Mouse (Mus musculus): ENCODE data around the gene Angptl2. TPM values are rescaled to one million over a fixed set of nuclear protein-coding genes. Genes with fewer than 3 reads are reported as not detected.
"Not testable (repeated sequence)": the region's sequence is repeated elsewhere in the genome, so short reads cannot be mapped to it uniquely, and the experiment has no call there.

Gene Angptl2
- total and polyA plus RNA-seq, 2 experiments from 2014 or later, result 11.5 to 22.0 TPM

DNA sequence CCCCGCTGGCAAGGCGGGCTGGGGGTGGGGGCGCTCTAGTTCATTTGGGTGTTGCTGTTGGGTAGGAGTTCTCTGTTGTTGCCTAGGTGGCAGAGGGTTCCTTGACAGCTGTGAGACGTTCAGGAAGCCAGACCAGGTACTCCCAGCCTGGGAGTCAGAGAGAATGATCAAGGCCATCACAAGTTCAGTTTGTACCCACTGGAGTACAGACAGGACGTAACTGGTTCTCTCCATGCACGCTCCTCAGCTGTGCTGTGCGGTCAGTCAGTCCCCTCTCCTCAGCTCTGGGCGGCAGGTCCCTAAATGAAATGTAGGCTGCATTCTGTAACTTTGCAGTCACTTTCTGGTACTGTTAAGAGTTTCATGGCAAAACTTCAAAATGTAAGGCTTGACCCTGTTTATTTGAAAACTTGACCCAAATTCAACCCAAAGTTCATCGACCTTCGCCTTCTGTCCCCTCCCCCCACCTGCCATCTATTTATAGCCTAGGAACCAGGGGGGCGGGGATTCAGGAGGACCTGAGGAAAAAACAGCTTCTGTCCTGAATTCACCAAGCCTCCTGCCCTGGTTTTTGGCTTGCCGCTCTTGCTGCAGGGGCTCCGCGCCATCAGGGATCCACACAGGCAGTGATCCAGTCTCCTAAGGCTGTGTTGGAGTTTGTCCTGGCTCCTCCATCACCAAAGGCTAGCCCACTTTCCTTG is 15.4 kb upstream of the Angptl2 start:
- Histone ChIP-seq H3K4me3 (ENCODE audit: low read length) (no peak overlapping the region), H3K27ac (no peak overlapping the region), H3K27me3 (ENCODE audit: insufficient read depth, low read length) (no peaks in the 10 kb centered on the region), H3K4me2 (ENCODE audit: low read depth, low read length) (no peak overlapping the region), H3K36me3 (ENCODE audit: insufficient read depth, low read length) (no peaks in the 10 kb centered on the region), H3K9ac (replicated peaks; ENCODE audit: low read length) (no peak overlapping the region), H3K4me1 (ENCODE audit: insufficient read depth, low read length) (peaks cover 11% of the 10 kb centered on the region), H3K9me3 (ENCODE audit: low read length) (no peaks in the 10 kb centered on the region)
- no peak for TF ChIP-seq CTCF (IDR thresholded peaks at IDR 0.05; ENCODE audit: low read depth)
- no peak for DNase-seq (ENCODE audit: low spot score)
- no peak for ATAC-seq
- 78% methylated on average over 14 of the region's 14 CpGs for WGBS

DNA sequence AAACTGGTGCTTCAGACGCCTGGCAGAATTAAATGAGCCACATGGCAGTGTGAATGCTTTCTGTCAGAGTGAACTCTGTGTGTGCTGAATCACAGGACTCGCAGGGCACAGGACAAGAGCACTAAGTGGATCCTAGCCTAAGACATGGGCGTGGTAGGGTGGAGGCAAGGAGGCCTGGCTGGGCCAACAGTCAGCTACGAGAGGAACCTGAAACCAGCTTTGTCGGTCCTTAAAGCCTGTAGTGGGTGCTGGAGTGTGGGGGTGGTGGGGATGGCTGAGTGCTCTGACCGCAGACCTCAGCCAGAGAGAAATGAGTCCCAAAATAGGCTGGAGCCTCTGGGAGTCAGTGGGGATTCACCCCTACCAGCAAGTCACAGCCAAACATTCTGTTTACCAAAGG is 12.6 kb upstream of the Angptl2 start:
- H3K27me3 ChIP-seq (ENCODE audit: insufficient read depth, low read length), result no peaks in the 10 kb centered on the region
- ATAC-seq, result no peak
- H3K27ac ChIP-seq, result no peak overlapping the region; the same call in 1 of the 2 replicates

DNA sequence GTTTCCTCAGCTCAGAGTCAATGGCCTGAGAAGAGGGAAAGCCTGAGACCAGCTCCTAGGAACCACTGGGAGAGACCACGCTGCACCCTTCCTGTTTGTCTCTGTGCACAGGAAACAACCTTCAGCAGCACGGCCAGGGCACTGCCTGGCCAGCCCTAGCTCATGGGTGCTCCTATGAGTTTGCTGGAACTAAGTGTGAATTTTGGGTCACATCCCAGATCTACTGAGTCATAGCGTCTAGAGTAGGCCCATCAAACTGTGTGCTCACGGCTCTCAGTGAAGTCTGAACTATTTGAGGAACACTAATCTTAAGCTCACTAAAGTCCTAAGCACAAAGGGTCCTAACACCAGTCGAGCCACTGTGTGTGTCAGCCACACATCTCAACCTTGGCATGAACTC is 10.9 kb upstream of the Angptl2 start:
- H3K4me2 ChIP-seq (ENCODE audit: low read depth, low read length), result no peak overlapping the region
- H3K9ac ChIP-seq (replicated peaks; ENCODE audit: low read length), result no peak overlapping the region
- WGBS, result 87% methylated on average over 5 of the region's 5 CpGs
- peaks cover 15% of the 10 kb centered on the region for H3K4me1 ChIP-seq (ENCODE audit: insufficient read depth, low read length)
- H3K9me3 ChIP-seq (ENCODE audit: low read length), result no peaks in the 10 kb centered on the region
- H3K4me3 ChIP-seq (ENCODE audit: low read length), result no peak overlapping the region
- no peaks in the 10 kb centered on the region for H3K36me3 ChIP-seq (ENCODE audit: insufficient read depth, low read length)
- H3K27ac ChIP-seq, result no peak overlapping the region
- no peaks in the 10 kb centered on the region for H3K27me3 ChIP-seq (ENCODE audit: insufficient read depth, low read length)
- no peak for ATAC-seq
- DNase-seq (ENCODE audit: low spot score), result no peak
- TF ChIP-seq CTCF (IDR thresholded peaks at IDR 0.05; ENCODE audit: low read depth), result no peak

More for the DNA sequence above, 12.6 kb upstream of the Angptl2 start:
- Histone ChIP-seq H3K9me3 (ENCODE audit: low read length) (no peaks in the 10 kb centered on the region), H3K4me2 (ENCODE audit: low read depth, low read length) (no peak overlapping the region), H3K36me3 (ENCODE audit: insufficient read depth, low read length) (no peaks in the 10 kb centered on the region), H3K4me1 (ENCODE audit: insufficient read depth, low read length) (peaks cover 15% of the 10 kb centered on the region), H3K9ac (replicated peaks; ENCODE audit: low read length) (0 out of 2 replicates have a peak overlapping the region, but pooled peaks have one; percentile 6), H3K4me3 (ENCODE audit: low read length) (no peak overlapping the region)
- no peak for TF ChIP-seq CTCF (IDR thresholded peaks at IDR 0.05; ENCODE audit: low read depth)
- 53% methylated on average over 6 of the region's 6 CpGs for WGBS
- DNase-seq (ENCODE audit: low spot score), result no peak

DNA sequence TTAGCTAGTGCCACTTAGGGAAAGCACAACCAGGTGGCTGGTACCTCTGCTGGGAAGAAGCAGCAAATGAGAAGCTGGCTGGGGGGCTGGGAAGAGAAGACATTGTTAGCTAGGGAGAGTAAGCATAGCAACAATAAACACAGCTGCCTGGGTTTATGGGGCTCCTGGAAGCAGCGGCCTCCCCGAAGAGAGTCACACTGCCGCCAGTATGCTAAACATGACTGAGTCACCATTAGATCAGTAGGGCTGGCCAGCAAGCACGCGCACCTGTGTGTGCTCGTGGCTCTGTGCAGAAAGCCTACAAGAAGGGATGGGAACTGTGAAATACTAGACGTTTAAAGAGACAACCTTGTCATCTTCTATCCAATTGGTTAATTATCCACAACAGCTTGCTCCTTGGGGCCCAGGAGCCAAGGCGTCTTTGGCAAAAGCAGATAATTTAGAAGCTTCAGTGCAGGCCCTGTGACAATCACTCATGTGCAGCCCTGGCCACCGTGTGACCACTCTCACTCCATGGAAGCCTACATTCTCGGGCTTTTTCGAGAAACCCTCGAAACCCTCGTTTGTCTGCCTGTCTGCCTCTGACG is 9.8 kb upstream of the Angptl2 start:
- peak; percentile 50; the same call in 1 of the 2 replicates for ATAC-seq
- Histone ChIP-seq H3K4me1 (ENCODE audit: insufficient read depth, low read length) (peaks cover 15% of the 10 kb centered on the region), H3K4me2 (ENCODE audit: low read depth, low read length) (no peak overlapping the region), H3K4me3 (ENCODE audit: low read length) (no peak overlapping the region), H3K36me3 (ENCODE audit: insufficient read depth, low read length) (no peaks in the 10 kb centered on the region), H3K27me3 (ENCODE audit: insufficient read depth, low read length) (no peaks in the 10 kb centered on the region), H3K27ac (peak overlapping the region; percentile 43; the same call in 1 of the 2 replicates), H3K9ac (replicated peaks; ENCODE audit: low read length) (no peak overlapping the region), H3K9me3 (ENCODE audit: low read length) (no peaks in the 10 kb centered on the region)
- TF ChIP-seq CTCF (IDR thresholded peaks at IDR 0.05; ENCODE audit: low read depth), result no peak
- DNase-seq (ENCODE audit: low spot score), result peak; percentile 46
- 39% methylated on average over 14 of the region's 14 CpGs for WGBS

DNA sequence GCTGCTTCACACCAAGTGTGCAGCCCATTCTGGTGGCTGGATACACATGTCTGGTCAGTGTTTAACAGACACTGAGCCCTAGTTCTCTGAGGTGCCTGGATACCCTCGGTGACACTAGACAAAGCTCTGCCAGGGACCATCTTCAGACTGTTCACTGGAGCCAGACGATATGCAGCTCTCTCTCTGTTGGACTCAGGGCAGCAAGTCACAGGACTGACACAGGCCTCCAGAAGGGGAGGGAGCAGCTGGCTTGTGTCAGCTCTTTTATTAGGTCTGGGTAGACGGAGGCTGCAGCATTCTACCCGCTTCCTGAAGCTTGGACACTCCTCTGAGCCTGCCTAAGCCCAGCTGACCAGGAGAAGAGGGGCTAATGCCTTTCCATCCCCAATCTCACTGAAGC is 8.8 kb upstream of the Angptl2 start:
- Histone ChIP-seq H3K27me3 (ENCODE audit: insufficient read depth, low read length) (no peaks in the 10 kb centered on the region), H3K27ac (peak overlapping the region; percentile 20; the same call in 1 of the 2 replicates), H3K9me3 (ENCODE audit: low read length) (no peaks in the 10 kb centered on the region), H3K36me3 (ENCODE audit: insufficient read depth, low read length) (no peaks in the 10 kb centered on the region), H3K9ac (replicated peaks; ENCODE audit: low read length) (no peak overlapping the region), H3K4me1 (ENCODE audit: insufficient read depth, low read length) (peaks cover 15% of the 10 kb centered on the region), H3K4me2 (ENCODE audit: low read depth, low read length) (no peak overlapping the region), H3K4me3 (ENCODE audit: low read length) (no peak overlapping the region)
- TF ChIP-seq CTCF (IDR thresholded peaks at IDR 0.05; ENCODE audit: low read depth), result no peak
- no peak for DNase-seq (ENCODE audit: low spot score)
- ATAC-seq, result no peak
- 17% methylated on average over 4 of the region's 4 CpGs for WGBS

DNA sequence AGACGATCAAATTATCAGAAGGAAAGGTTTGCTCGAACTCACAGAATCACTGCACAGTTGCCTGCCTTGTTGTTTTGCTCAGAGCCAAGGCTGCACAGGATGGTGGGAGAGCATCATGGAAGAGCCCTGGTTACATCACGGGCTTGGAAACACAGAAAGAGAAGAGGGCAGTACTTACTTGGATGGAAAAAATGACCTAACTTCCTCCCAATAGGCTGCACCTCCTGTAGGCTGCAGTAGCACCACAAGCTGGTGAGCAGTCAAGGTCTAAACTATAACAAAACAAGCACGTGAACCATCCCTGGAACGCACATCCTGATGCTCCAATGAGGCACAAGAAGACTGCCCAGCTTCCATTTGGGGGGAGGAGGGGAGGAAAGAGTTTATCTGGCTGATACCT is 7.7 kb upstream of the Angptl2 start:
- Histone ChIP-seq H3K27ac (no peak overlapping the region), H3K4me2 (ENCODE audit: low read depth, low read length) (no peak overlapping the region), H3K36me3 (ENCODE audit: insufficient read depth, low read length) (no peaks in the 10 kb centered on the region), H3K9me3 (ENCODE audit: low read length) (no peaks in the 10 kb centered on the region), H3K27me3 (ENCODE audit: insufficient read depth, low read length) (no peaks in the 10 kb centered on the region), H3K4me3 (ENCODE audit: low read length) (no peak overlapping the region), H3K9ac (replicated peaks; ENCODE audit: low read length) (no peak overlapping the region), H3K4me1 (ENCODE audit: insufficient read depth, low read length) (peaks cover 14% of the 10 kb centered on the region)
- ATAC-seq, result no peak
- no peak for TF ChIP-seq CTCF (IDR thresholded peaks at IDR 0.05; ENCODE audit: low read depth)
- DNase-seq (ENCODE audit: low spot score), result no peak
- 87% methylated on average over 5 of the region's 5 CpGs for WGBS

DNA sequence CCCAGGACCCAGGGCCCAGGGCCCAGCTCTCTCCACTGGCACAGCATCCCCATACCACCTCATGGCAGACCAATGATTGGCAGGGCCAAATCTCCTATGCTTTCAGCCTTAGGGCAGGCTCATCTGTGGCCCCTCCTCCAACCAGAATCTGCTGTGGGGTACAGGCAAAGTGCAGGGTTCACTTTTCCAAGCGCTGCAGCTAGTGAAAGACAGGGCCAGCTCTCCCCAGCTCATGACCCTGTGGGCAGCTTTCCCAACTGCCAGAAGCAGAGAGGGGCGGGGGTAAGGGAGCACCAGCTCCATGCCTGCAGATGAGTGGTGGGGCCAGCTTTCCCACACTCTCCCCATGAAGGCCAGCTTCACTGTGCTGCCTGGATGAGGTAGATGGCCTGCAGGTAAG is 5.0 kb upstream of the Angptl2 start:
- no peak overlapping the region for H3K9ac ChIP-seq (replicated peaks; ENCODE audit: low read length)
- no peak for ATAC-seq
- H3K27me3 ChIP-seq (ENCODE audit: insufficient read depth, low read length), result no peaks in the 10 kb centered on the region
- no peak for DNase-seq (ENCODE audit: low spot score)
- WGBS, result 68% methylated on average over 2 of the region's 2 CpGs
- H3K27ac ChIP-seq, result no peak overlapping the region
- no peak for TF ChIP-seq CTCF (IDR thresholded peaks at IDR 0.05; ENCODE audit: low read depth)
- H3K9me3 ChIP-seq (ENCODE audit: low read length), result no peaks in the 10 kb centered on the region
- peaks cover 10% of the 10 kb centered on the region for H3K4me1 ChIP-seq (ENCODE audit: insufficient read depth, low read length)
- H3K4me2 ChIP-seq (ENCODE audit: low read depth, low read length), result no peak overlapping the region
- no peak overlapping the region for H3K4me3 ChIP-seq (ENCODE audit: low read length)
- no peaks in the 10 kb centered on the region for H3K36me3 ChIP-seq (ENCODE audit: insufficient read depth, low read length)

DNA sequence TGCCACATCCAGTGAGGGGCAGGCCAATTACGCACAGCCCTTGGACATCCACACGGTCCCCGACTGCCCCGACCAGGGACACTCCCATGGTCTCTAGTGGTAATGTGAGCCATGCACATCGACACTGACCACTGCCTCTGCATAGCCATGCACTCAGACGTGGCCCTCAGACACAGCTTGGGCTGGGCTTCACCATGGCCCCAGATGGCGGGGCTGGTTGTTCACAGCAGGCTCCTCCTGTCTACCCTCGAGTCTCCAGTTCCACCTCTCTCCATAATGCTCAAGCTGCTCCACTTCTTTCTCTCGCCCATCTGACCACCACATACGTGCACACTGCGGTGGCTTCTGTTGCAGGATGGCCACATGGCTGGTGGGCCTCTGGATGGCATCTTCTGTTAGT is 4.6 kb upstream of the Angptl2 start:
- not testable (repeated sequence) for H3K27ac ChIP-seq; H3K36me3 ChIP-seq (ENCODE audit: insufficient read depth, low read length); DNase-seq (ENCODE audit: low spot score); H3K4me3 ChIP-seq (ENCODE audit: low read length); H3K9me3 ChIP-seq (ENCODE audit: low read length); H3K9ac ChIP-seq (replicated peaks; ENCODE audit: low read length); H3K27me3 ChIP-seq (ENCODE audit: insufficient read depth, low read length); ATAC-seq; H3K4me2 ChIP-seq (ENCODE audit: low read depth, low read length)
- WGBS, result 74% methylated on average over 11 of the region's 11 CpGs
- peaks cover 10% of the 10 kb centered on the region for H3K4me1 ChIP-seq (ENCODE audit: insufficient read depth, low read length)
